Mouse (Mus musculus): Measurements from ENCODE around the gene Thnsl1. TPM values are rescaled to one million over a fixed set of nuclear protein-coding genes. Genes with fewer than 3 reads are reported as not detected.

Gene Thnsl1
- polyA plus RNA-seq (2015; fragmentation: Illumina TruSeq; extraction: RNeasy Lipid Tissue Mini Kit (QIAGEN cat#74804); ENCODE audit: insufficient read depth, low read depth, low replicate concordance): 1.6 TPM

DNA sequence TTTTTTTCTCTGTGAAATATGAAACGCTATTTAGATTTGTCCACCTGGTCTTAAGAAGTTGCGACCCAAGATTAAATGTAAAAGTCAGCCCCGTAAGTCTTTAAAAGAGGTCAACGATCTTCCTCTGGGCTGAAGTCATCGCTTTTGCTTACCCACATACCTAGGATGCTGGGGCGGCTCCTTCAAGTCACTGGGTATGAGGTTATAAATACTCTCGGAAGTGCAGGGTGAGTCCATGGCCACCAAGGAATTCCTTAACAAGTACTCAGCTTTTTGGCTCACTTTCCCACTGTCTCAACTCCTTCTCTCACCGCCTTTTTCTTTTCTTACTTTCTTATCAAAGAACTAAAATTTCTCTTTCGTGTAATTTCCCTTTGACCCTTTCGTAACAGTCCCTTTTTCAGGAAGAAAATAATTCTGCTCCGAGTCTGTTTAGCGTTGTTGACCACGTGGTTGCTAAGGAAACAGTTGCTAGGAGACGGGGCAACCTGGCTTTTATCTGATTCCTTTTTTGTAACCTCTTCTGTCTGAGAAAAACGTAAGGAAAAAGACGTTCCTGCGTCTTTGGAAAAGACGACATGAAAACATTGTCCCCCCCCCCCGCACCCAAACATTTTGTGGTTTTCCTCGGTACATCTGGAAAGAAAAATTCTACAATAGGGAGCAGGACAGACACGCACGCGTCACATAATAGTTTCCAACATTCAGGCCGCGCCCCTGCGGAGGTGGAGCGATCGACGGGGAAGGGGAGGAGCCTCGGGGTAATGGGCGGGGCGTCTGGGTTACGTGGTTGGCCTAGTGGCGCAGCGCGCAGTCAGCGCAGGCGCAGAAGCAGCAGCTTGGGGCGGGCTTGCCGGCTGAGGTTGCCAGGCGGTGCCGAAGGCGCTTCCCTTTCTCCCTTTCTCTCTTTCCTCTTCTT is at the start of gene Thnsl1, which contains the start of gene Enkur:
Gene Thnsl1 (plus strand): TSS at position 813 of the 919 bp plus-strand sequence.
Gene Enkur (minus strand): TSS at position 454 of the 919 bp plus-strand sequence.

Other genes with a start within 250 kb of the Thnsl1 start
- 11.7 TPM for gene Arhgap21, start 236.8 kb upstream of the Thnsl1 start, polyA plus RNA-seq (2015; fragmentation: Illumina TruSeq; extraction: RNeasy Lipid Tissue Mini Kit (QIAGEN cat#74804); ENCODE audit: insufficient read depth, low read depth, low replicate concordance)
- 2.4 TPM for gene Enkur, start 359 bp upstream of the Thnsl1 start, polyA plus RNA-seq (2015; fragmentation: Illumina TruSeq; extraction: RNeasy Lipid Tissue Mini Kit (QIAGEN cat#74804); ENCODE audit: insufficient read depth, low read depth, low replicate concordance)
- gene Gpr158, start 161.8 kb downstream of the Thnsl1 start, polyA plus RNA-seq (2015; fragmentation: Illumina TruSeq; extraction: RNeasy Lipid Tissue Mini Kit (QIAGEN cat#74804); ENCODE audit: insufficient read depth, low read depth, low replicate concordance): 1.2 TPM

Data from pancreas, adult 10 weeks (tissue).